Mouse (Mus musculus): ENCODE data around the gene Mettl25.

DNA sequence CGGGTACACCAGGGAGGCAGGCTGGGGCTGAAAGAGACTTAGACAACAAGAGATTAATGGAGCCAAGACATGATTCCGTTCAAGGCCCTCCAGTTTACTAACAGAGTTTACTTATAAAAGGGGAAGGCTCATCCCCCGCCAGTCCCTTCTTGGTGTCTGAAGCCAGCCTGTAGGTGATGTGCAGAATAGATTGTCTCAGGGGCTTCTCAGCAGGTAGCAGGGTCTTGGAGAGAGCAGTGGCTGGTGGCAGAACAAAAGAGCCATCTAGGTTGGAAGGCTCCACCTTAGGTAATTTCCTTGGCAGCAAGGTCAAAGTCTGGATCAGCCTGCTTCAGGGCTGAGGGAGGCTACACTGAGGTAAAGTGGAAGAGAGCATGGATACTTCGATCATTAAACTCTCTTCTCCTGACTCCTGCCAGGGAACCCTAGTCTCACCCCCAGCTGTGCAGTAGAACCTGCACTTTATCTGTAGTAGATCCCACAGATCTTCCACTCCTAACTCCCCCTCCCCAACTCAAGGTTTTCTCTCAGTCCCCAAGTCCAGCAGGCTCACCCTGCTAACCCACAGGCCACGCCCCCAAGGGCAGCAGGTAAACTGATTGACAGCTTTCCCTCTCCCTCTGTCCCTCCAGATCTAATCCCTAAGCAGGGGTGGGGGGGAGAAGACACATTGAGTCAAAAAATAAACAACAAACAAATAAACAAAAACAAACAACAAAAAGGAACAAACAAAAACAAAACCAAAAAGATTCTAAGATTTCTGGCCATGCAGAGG lies 87.2 kb downstream of the Mettl25 start:
- TF ChIP-seq POLR2A (IDR thresholded peaks at IDR 0.05; ENCODE audit: control insufficient read depth, extremely low read depth, insufficient read depth, low read length, poor library complexity) (no peak), CTCF (IDR thresholded peaks at IDR 0.05; ENCODE audit: borderline replicate concordance, control insufficient read depth, extremely low read depth, insufficient read depth, low read length, poor library complexity) (no peak)
